Mouse (Mus musculus): ENCODE results near the gene Kif1b.

GRCm38 (mm10) chr4:149155711-149156110, 151.8 kb downstream of the Kif1b start:
- TF ChIP-seq CTCF (IDR thresholded peaks at IDR 0.05) (no peak), EP300 (IDR thresholded peaks at IDR 0.05) (no peak)
